Mouse (Mus musculus) cerebellum, adult 2 months (tissue): ENCODE measurements around the gene Sgpp1.

Source experiments
- CTCF ChIP-seq: fragments of 200-500 bp; IDR thresholded peaks from 2 replicates; pipeline ENCODE4 v1.5.1; 2011; ENCODE audit warnings: low read depth, mild to moderate bottlenecking, control low read depth, low read length, moderate library complexity, borderline replicate concordance; ENCODE audit not compliant: insufficient read depth
- POLR2A ChIP-seq: fragments of 200-500 bp; IDR thresholded peaks from 2 replicates; pipeline ENCODE4 v1.6.1; 2011; ENCODE audit warnings: low read length, control low read depth, borderline replicate concordance; ENCODE audit not compliant: insufficient read depth

DNA sequence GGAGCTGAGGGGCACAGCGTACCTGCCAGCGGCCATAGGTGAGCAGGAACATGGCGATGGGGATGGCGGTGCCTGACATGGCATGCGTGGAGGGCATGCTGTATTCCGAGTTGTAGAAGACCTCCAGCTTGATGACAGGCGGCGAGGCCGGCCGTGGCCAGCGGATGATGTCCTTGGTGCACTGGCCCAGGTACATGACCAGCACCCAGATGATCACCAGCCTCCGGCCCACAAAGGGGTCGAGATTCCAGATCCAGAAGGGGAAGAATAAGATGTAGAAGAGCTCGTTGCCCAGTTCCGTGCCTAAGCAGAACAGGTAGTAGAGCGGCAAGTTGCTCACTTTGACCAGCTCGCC lies 661 bp downstream of the Sgpp1 start:
- TF ChIP-seq POLR2A (no peak), CTCF (no peak)
